Mouse (Mus musculus) liver, postnatal 0 days (tissue): Measurements from ENCODE around the gene Ddx25. TPM values are rescaled to one million over a fixed set of nuclear protein-coding genes. Genes with fewer than 3 reads are reported as not detected.

ENCODE experiments used
- ATAC-seq: fragments of 200-750 bp; cut with Nextera tagmentation; 2 replicates; pipeline ENCODE4 v1.8.0; 2017; ENCODE audit warnings: mild to moderate bottlenecking, moderate library complexity
- DNase-seq: peaks from one replicate; pipeline ENCODE4 v3.0.0-alpha.2; 2016
- H3K27ac ChIP-seq: fragments of 300-500 bp; sonication (generic); 2 replicates; pipeline ENCODE4 v1.5.1; 2014; ENCODE audit warnings: antibody characterized with exemption, moderate library complexity, mild to moderate bottlenecking, low read depth
- H3K27me3 ChIP-seq: fragments of 300-500 bp; sonication (generic); 2 replicates; pipeline ENCODE4 v1.6.1; 2014; ENCODE audit warnings: low read length, control low read depth, mixed read lengths; ENCODE audit not compliant: insufficient read depth
- H3K36me3 ChIP-seq: fragments of 300-500 bp; sonication (generic); replicated peaks from 2 replicates; pipeline ENCODE4 v1.6.1; 2014; ENCODE audit warnings: mild to moderate bottlenecking, control low read depth, low read length, moderate library complexity, mixed read lengths; ENCODE audit not compliant: insufficient read depth
- H3K4me1 ChIP-seq: fragments of 300-500 bp; sonication (generic); 2 replicates; pipeline ENCODE4 v1.6.1; 2014; ENCODE audit warnings: antibody characterized with exemption, mild to moderate bottlenecking, control low read depth; ENCODE audit not compliant: insufficient read depth
- H3K4me2 ChIP-seq: fragments of 300-500 bp; sonication (generic); 2 replicates; pipeline ENCODE4 v1.6.1; 2014; ENCODE audit warnings: low read depth, mild to moderate bottlenecking, low read length, moderate library complexity, mixed read lengths
- H3K4me3 ChIP-seq: fragments of 300-500 bp; sonication (generic); 2 replicates; pipeline ENCODE4 v1.5.1; 2014; ENCODE audit warnings: low read depth, low read length
- H3K9ac ChIP-seq: fragments of 300-500 bp; sonication (generic); replicated peaks from 2 replicates; pipeline ENCODE4 v1.6.1; 2014; ENCODE audit warnings: mild to moderate bottlenecking, moderate library complexity
- H3K9me3 ChIP-seq: fragments of 300-500 bp; sonication (generic); 2 replicates; pipeline ENCODE4 v1.6.1; 2016; ENCODE audit warnings: mild to moderate bottlenecking, control low read depth, low read length, mixed read lengths
- CTCF ChIP-seq: sonication (generic); IDR thresholded peaks from 2 replicates; pipeline ENCODE4 v1.5.1; 2016; ENCODE audit warnings: antibody characterized with exemption, low read depth
- EP300 ChIP-seq: IDR thresholded peaks from 2 replicates; pipeline ENCODE4 v1.6.1; 2016; ENCODE audit warnings: antibody characterized with exemption, low read depth, mild to moderate bottlenecking
- WGBS: fragments of 180-500 bp; shearing (Covaris S2); extraction: QIAGEN DNeasy Blood & Tissue Kit; methylation state at CpG from one replicate; pipeline ENCODE4 v1.1.7; 2014; ENCODE audit not compliant: insufficient replicate concordance; 5-methylcytosine and 5-hydroxymethylcytosine counted together
- polyA plus RNA-seq: library from polyadenylated mRNA; unstranded; fragments of >200 nt; fragmentation: Nextera tagmentation; extraction: Ambion mirVana; gene quantifications from 2 replicates; pipeline ENCODE4 v1.2.1, GENCODE M21; 2015

Ddx25 gene
- polyA plus RNA-seq, 1 experiment from 2014 or later: 0.09 TPM

DNA sequence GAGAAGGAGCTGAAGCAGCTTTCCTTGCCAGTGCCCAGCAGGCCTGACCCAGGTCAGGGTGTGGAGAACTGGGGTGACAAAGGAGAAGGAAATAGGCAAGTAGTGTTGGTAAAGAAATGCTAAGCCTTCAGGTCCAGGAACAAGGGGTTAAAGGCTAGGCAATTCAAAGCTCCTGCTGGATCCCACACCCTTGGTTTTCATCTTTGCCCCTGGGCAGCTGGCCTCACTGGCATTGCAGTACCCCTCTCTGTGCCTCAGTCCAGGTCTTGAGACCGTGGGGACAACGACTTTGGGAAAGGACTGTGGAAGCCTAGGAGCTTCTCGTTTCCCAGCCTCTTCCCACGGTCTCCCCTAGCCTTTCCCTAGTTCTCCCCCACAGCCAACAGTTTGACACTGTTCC is 44.4 kb downstream of the Ddx25 start:
- Histone ChIP-seq H3K9me3 (no peaks in the 10 kb centered on the region), H3K27ac (no peak overlapping the region), H3K36me3 (no peaks in the 10 kb centered on the region), H3K4me1 (no peaks in the 10 kb centered on the region), H3K9ac (no peak overlapping the region), H3K4me3 (no peak overlapping the region), H3K27me3 (no peaks in the 10 kb centered on the region), H3K4me2 (no peak overlapping the region)
- DNase-seq (no peak), ATAC-seq (no peak)
- 65% methylated on average over 4 of the region's 4 CpGs for WGBS
- TF ChIP-seq CTCF (no peak), EP300 (no peak)

DNA sequence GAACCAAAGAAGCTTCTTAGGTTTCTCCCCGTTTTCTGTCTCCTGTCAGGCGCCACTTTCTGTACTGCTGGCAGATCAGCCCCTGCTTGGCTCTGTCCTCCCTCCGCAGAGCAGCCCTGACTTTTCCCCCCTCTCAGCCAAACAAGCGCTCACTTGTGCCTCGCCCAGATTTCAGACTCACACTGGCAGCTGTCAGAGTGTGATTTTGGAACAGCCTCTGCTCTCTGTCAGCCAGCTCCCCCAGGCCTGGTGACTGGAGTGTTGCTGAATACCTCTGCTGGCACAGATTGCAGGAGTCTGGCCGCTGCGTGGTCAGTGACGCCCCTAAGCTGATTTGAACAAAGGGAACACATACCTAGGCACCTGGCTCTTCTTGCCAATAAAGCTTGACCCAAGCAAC is 50.1 kb downstream of the Ddx25 start:
- no peaks in the 10 kb centered on the region for H3K36me3 ChIP-seq
- no peak overlapping the region for H3K4me3 ChIP-seq
- H3K4me2 ChIP-seq: no peak overlapping the region
- H3K27me3 ChIP-seq: no peaks in the 10 kb centered on the region
- no peak overlapping the region for H3K27ac ChIP-seq
- H3K9me3 ChIP-seq: no peaks in the 10 kb centered on the region
- WGBS: 72% methylated on average over 8 of the region's 8 CpGs
- H3K9ac ChIP-seq: no peak overlapping the region
- no peaks in the 10 kb centered on the region for H3K4me1 ChIP-seq
- ATAC-seq (no peak), DNase-seq (no peak)
- TF ChIP-seq CTCF (no peak), EP300 (no peak)

DNA sequence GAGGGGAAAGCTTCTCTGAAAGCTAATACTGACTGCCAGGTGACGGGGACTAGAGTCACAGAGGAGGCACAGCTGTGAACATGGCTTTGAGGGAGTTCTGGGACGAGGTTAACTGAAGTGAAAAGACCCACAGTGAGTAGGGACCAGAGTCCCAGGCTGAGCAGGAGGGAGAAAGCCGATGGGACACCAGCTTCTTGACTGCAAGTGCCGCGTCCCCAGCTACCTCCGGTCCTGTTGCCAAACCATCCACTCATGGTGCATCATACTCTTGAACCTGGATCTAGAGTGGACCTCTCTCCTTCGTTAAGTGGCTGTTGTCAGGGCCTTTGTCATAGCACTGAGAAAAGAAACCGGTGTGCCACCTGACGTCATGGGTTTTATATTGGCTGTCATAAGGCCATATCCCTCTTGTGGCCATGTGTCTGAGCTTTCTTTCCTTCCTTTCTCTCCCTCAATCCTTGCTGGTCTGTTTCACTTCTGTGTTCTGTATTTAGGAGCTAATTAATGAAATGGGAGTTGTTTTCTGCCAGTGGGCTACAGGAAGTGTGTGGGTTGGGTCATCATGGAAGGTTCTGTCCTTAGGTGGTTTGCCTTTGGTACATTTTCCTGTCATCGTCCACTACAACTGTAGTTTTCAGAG is 55.8 kb downstream of the Ddx25 start:
- 82% methylated on average over 10 of the region's 10 CpGs for WGBS
- Histone ChIP-seq H3K9ac (no peak overlapping the region), H3K9me3 (no peaks in the 10 kb centered on the region), H3K4me1 (no peaks in the 10 kb centered on the region), H3K27me3 (no peaks in the 10 kb centered on the region), H3K4me2 (no peak overlapping the region), H3K27ac (no peak overlapping the region), H3K4me3 (no peak overlapping the region), H3K36me3 (no peaks in the 10 kb centered on the region)
- DNase-seq (no peak), ATAC-seq (no peak)
- TF ChIP-seq CTCF: no peak
- no peak for TF ChIP-seq EP300

DNA sequence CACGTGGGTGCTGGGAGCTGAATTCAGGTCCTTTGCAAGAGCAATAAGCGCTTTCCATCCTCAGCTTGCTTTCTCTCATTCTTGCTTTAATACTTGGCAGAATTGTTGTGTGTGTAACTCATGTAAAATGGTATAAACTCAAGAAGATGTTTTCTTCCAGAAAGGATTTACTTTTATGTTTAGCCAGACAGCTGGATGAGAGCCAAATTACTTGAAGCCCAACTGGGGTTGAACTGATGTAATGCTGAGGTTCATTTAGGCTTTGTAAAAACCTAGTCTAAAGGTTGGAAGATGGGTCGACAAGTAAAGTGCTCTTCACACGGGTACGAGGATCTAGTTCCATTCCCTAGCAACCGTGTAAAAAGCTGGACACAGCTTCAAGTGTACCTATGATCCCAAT is 58.4 kb downstream of the Ddx25 start:
- H3K27ac ChIP-seq: no peak overlapping the region
- H3K4me2 ChIP-seq: no peak overlapping the region
- no peak overlapping the region for H3K4me3 ChIP-seq
- ATAC-seq: no peak
- H3K9ac ChIP-seq: no peak overlapping the region
- no peak for TF ChIP-seq CTCF
- TF ChIP-seq EP300: no peak
- 81% methylated on average over 6 of the region's 6 CpGs for whole genome bisulfite sequencing
- no peaks in the 10 kb centered on the region for H3K9me3 ChIP-seq
- no peaks in the 10 kb centered on the region for H3K27me3 ChIP-seq
- no peaks in the 10 kb centered on the region for H3K36me3 ChIP-seq
- no peaks in the 10 kb centered on the region for H3K4me1 ChIP-seq
- DNase-seq: no peak

DNA sequence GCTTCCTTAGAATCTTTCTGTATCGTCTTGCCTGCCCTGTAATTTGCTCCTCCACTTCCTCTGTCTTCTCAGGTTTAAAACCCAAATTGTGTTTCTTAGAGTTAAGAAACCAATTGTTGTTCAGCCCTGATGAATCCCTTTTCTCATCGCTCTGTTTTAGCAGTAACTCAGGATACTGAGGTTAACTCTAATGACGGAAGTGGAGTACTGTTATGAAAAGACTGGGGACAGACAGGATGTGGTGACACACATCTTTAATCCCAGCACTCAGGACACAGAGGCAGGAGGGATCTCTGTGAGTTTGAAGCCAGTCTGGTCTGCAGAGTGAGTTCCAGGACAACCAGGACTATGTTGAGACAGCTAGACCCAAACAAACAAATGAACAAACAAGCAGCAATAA is 62.9 kb downstream of the Ddx25 start:
- DNase-seq: no peak
- Histone ChIP-seq H3K4me2 (no peak overlapping the region), H3K36me3 (no peaks in the 10 kb centered on the region), H3K9me3 (no peaks in the 10 kb centered on the region), H3K27ac (no peak overlapping the region), H3K4me3 (no peak overlapping the region), H3K27me3 (no peaks in the 10 kb centered on the region), H3K4me1 (no peaks in the 10 kb centered on the region), H3K9ac (no peak overlapping the region)
- 36% methylated on average over 3 of the region's 3 CpGs for WGBS
- ATAC-seq: no peak
- no peak for TF ChIP-seq CTCF
- TF ChIP-seq EP300: no peak

DNA sequence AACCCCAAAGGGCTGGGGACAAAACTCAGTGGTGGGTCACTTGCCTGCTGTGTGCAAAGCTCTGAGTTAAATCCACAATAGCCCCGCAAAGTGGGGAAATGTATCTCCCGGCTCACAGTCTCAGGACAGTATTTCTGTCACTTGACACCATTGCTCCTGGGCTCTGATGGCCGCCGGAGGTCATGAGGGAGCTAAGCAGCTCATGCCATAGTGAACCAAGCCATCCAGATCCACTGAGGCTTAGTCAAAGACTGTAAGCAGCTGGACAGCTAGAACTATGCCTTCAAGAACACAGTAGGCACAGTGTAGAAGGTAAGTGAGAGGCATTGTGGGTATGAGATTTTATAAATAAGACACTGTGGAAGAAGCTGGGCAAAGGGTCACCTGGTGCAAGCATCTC is 63.4 kb downstream of the Ddx25 start:
- TF ChIP-seq CTCF (no peak), EP300 (no peak)
- ATAC-seq: no peak
- Histone ChIP-seq H3K9me3 (no peaks in the 10 kb centered on the region), H3K4me1 (no peaks in the 10 kb centered on the region), H3K4me3 (no peak overlapping the region), H3K4me2 (no peak overlapping the region), H3K9ac (no peak overlapping the region), H3K36me3 (no peaks in the 10 kb centered on the region), H3K27ac (no peak overlapping the region), H3K27me3 (no peaks in the 10 kb centered on the region)
- no peak for DNase-seq
- WGBS: 69% methylated on average over 4 of the region's 4 CpGs

DNA sequence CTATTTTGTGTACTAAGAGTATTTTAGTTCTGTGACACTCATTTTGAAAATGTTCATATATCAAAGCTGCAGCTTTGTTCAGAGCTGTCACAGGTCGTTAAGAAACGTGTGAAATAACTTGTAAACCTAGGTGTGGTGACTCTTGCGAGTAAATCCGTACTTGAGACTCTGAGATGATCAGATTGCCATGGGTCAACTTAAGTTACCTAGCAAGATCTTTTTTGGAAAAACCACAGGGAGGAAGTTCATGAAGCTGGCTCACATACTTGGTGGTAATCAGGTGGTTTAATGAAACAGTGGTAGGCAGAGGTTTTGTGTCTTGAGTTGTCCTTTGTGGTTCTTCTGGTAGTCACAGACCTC is 64.6 kb downstream of the Ddx25 start:
- ATAC-seq: no peak

More for the DNA sequence above, 64.6 kb downstream of the Ddx25 start:
- no peak overlapping the region for H3K9ac ChIP-seq
- 76% methylated on average over 4 of the region's 4 CpGs for WGBS
- H3K4me1 ChIP-seq: no peaks in the 10 kb centered on the region
- no peaks in the 10 kb centered on the region for H3K27me3 ChIP-seq
- no peaks in the 10 kb centered on the region for H3K9me3 ChIP-seq
- H3K36me3 ChIP-seq: no peaks in the 10 kb centered on the region
- H3K4me2 ChIP-seq: no peak overlapping the region
- no peak overlapping the region for H3K27ac ChIP-seq
- no peak for DNase-seq
- TF ChIP-seq CTCF (no peak), EP300 (no peak)
- H3K4me3 ChIP-seq: no peak overlapping the region
